Mouse (Mus musculus) E14TG2a.4 (cell line): ENCODE results near the gene Dleu7.

Source experiments
- CTCF ChIP-seq: conservative IDR thresholded peaks from 2 replicates; pipeline ENCODE4 v1.5.1; 2014; ENCODE audit warnings: low read length
- NANOG ChIP-seq: IDR thresholded peaks from 2 replicates; pipeline ENCODE4 v1.6.1; 2014; ENCODE audit warnings: borderline replicate concordance, low read length, mixed read lengths
- POU5F1 ChIP-seq: IDR thresholded peaks from 2 replicates; pipeline ENCODE4 v1.6.1; 2014; ENCODE audit warnings: low read length, borderline replicate concordance

GRCm38 (mm10) chr14:62339196-62339595 is 46.3 kb upstream of the Dleu7 start:
- no peak for TF ChIP-seq CTCF
- no peak for TF ChIP-seq NANOG
- TF ChIP-seq POU5F1, result no peak
